Comparison of ENCODE assay signal across 8 mouse cellular contexts in genomic region chr1:66863741-66864495, GRCm38 (mm10). TPM values are rescaled to one million over a fixed set of nuclear protein-coding genes. Genes with fewer than 3 reads are reported as not detected.
A peak's percentile ranks its signal among the peaks of the same experiment; 100 is the strongest.
DNase-seq lines count a peak whose midpoint lies in the region; ATAC-seq and TF ChIP-seq lines count a peak whose summit lies in the region.

No protein-coding gene starts in this region.

- peak; percentile 39 for ATAC-seq in inflammation-experienced regulatory T-cells, adult 6 months
- no peak for ATAC-seq in midbrain, embryonic 11.5 days (ENCODE audit: low FRiP score)

- no peaks in the 10 kb centered on the region for H3K9me3 ChIP-seq in embryonic facial prominence, embryonic 10.5 days
- no peaks in the 10 kb centered on the region for H3K9me3 ChIP-seq in midbrain, embryonic 11.5 days (ENCODE audit: control insufficient read depth, low read length)

- no peak overlapping the region for H3K9ac ChIP-seq in midbrain, embryonic 11.5 days (ENCODE audit: low read length)

- peak overlapping the region; percentile 77 for H3K4me3 ChIP-seq in left cerebral cortex, adult 2 months
- H3K4me3 ChIP-seq in embryonic facial prominence, embryonic 10.5 days: peak overlapping the region; percentile 89
- H3K4me3 ChIP-seq in midbrain, embryonic 11.5 days (ENCODE audit: low read depth, low read length): no peak overlapping the region; the same call in 1 of the 2 replicates

- 15% methylated on average over 9 of the region's 9 CpGs for WGBS in embryonic facial prominence, embryonic 10.5 days
- 22% methylated on average over 9 of the region's 9 CpGs for WGBS in midbrain, embryonic 11.5 days

- TF ChIP-seq CTCF in left cerebral cortex, adult 2 months (IDR thresholded peaks at IDR 0.05): no peak

- 0 out of 2 replicates have a peak, but pooled peaks cover 11% of the 10 kb centered on the region for H3K27me3 ChIP-seq in embryonic facial prominence, embryonic 10.5 days (replicated peaks; ENCODE audit: low read depth, poor library complexity, severe bottlenecking)
- H3K27me3 ChIP-seq in midbrain, embryonic 11.5 days (ENCODE audit: control insufficient read depth, insufficient read depth, low read length): no peaks in the 10 kb centered on the region

- DNase-seq in left cerebral cortex, adult 2 months (ENCODE audit: extremely low spot score in 1 of 2, low spot score in 2 of 2): no peak
- no peak for DNase-seq in left cerebral cortex, adult 11 months (ENCODE audit: low spot score)
- DNase-seq in embryonic facial prominence, embryonic 10.5 days (ENCODE audit: low spot score): no peak
- no peak for DNase-seq in midbrain, embryonic 11.5 days (ENCODE audit: low spot score, missing footprints)
- no peak for DNase-seq in left cerebral cortex, adult 8-10 months (ENCODE audit: low spot score in 2 of 2)
- no peak for DNase-seq in frontal cortex, postnatal 36 days (ENCODE audit: low spot score in 2 of 2)
- no peak for DNase-seq in right cerebral cortex, adult 2 months (ENCODE audit: low spot score in 2 of 2)

- H3K27ac ChIP-seq in left cerebral cortex, adult 2 months: no peak overlapping the region
- H3K27ac ChIP-seq in embryonic facial prominence, embryonic 10.5 days (replicated peaks): no peak overlapping the region
- H3K27ac ChIP-seq in midbrain, embryonic 11.5 days (ENCODE audit: low read depth, low read length): no peak overlapping the region

- intact Hi-C loops in left cerebral cortex, adult 2 months (cut with DNase I): loop anchor here (2.0 kb wide), 1 partner anchor 47 kb away; the partner anchor contains the start of gene Kansl1l

- H3K4me1 ChIP-seq in embryonic facial prominence, embryonic 10.5 days: peaks cover 16% of the 10 kb centered on the region; the same call in 1 of the 2 replicates
- H3K4me1 ChIP-seq in midbrain, embryonic 11.5 days (ENCODE audit: control insufficient read depth, insufficient read depth, low read length): peaks cover 5% of the 10 kb centered on the region; the same call in 1 of the 2 replicates

- peaks cover 5% of the 10 kb centered on the region; the same call in 1 of the 2 replicates for H3K36me3 ChIP-seq in embryonic facial prominence, embryonic 10.5 days (replicated peaks)
- H3K36me3 ChIP-seq in midbrain, embryonic 11.5 days (ENCODE audit: control insufficient read depth, insufficient read depth, low read length): no peaks in the 10 kb centered on the region

- H3K4me2 ChIP-seq in midbrain, embryonic 11.5 days: peak overlapping the region; percentile 71; the same call in 1 of the 2 replicates

RNA-seq across cellular contexts. Expression of gene Acadl, which starts 0.8 kb away (rescaled TPM):
- total RNA-seq in left cerebral cortex, adult 2 months (2021): 10 to 100 TPM; 28.8 to 32.4 TPM
- polyA plus RNA-seq in embryonic facial prominence, embryonic 10.5 days (2016; fragmentation: Nextera tagmentation; extraction: Ambion mirVana): 35.7 and 40.4 TPM in 2 replicates
- 10 to 100 TPM; 37.6 to 77.4 (median 38.4) TPM for polyA plus RNA-seq in inflammation-experienced regulatory T-cells, adult 6 months (2017; shearing (Covaris generic))
- 54.1 and 61.4 TPM in 2 replicates for polyA plus RNA-seq in midbrain, embryonic 11.5 days (2014; fragmentation: Nextera tagmentation; extraction: Ambion mirVana)
- 10 to 100 TPM; 31.2 to 33.2 (median 32.6) TPM for total RNA-seq in left cerebral cortex, adult 8-10 months (2022)

RNA-seq across cellular contexts. Expression of gene Kansl1l, which starts 46.6 kb away (rescaled TPM):
- 10 to 100 TPM; 17.2 to 19.5 TPM for total RNA-seq in left cerebral cortex, adult 2 months (2021)
- 9.3 and 10.6 TPM in 2 replicates for polyA plus RNA-seq in embryonic facial prominence, embryonic 10.5 days (2016; fragmentation: Nextera tagmentation; extraction: Ambion mirVana)
- 10 to 100 TPM in 2 of 3 experiments, 1 to 10 TPM in 1; 7.1 to 12.4 (median 11.1) TPM for polyA plus RNA-seq in inflammation-experienced regulatory T-cells, adult 6 months (2017; shearing (Covaris generic))
- 7.8 and 10.7 TPM in 2 replicates for polyA plus RNA-seq in midbrain, embryonic 11.5 days (2014; fragmentation: Nextera tagmentation; extraction: Ambion mirVana)
- 10 to 100 TPM; 14.5 to 21.5 (median 18.3) TPM for total RNA-seq in left cerebral cortex, adult 8-10 months (2022)
